Mouse (Mus musculus): ENCODE measurements at regions not wholly inside any gene's neighbourhood (a gene's known extent, or its start where the extent isn't known, plus 50 kb on each side); places are given as distances from the start of the nearest gene placed in this dataset.
A peak's percentile ranks its signal among the peaks of the same experiment; 100 is the strongest.

- H3K9ac ChIP-seq, result no peak overlapping the region
- WGBS, result 56% methylated on average over 4 of the region's 4 CpGs
- H3K9me3 ChIP-seq, result peaks cover 12% of the 10 kb centered on the region; the same call in 1 of the 2 replicates
- no peak overlapping the region for H3K4me3 ChIP-seq
- no peak overlapping the region for H3K27ac ChIP-seq
- no peaks in the 10 kb centered on the region for H3K4me1 ChIP-seq
- peak; percentile 61; the same call in 1 of the 2 replicates for ATAC-seq (ENCODE audit: low FRiP score, low read depth)
- H3K36me3 ChIP-seq, result no peaks in the 10 kb centered on the region
- no peaks in the 10 kb centered on the region for H3K27me3 ChIP-seq (replicated peaks)
- no peak overlapping the region for H3K4me2 ChIP-seq (replicated peaks)
These were observed 73.0 kb upstream of the Lin7a start for GRCm38 (mm10) chr10:107198460-107198859.

- Histone ChIP-seq H3K36me3 (no peaks in the 10 kb centered on the region), H3K4me3 (no peak overlapping the region), H3K27ac (no peak overlapping the region), H3K4me1 (no peaks in the 10 kb centered on the region), H3K9ac (no peak overlapping the region), H3K27me3 (replicated peaks) (no peaks in the 10 kb centered on the region), H3K4me2 (replicated peaks) (no peak overlapping the region), H3K9me3 (no peaks in the 10 kb centered on the region)
- no peak for ATAC-seq (ENCODE audit: low FRiP score, low read depth)
- 91% methylated on average over 4 of the region's 4 CpGs for WGBS
These were observed 70.4 kb upstream of the Lin7a start for GRCm38 (mm10) chr10:107201051-107201450.

GRCm38 (mm10) chr10:107205085-107205717, 66.3 kb upstream of the Lin7a start:
- Histone ChIP-seq H3K27me3 (replicated peaks) (no peaks in the 10 kb centered on the region), H3K4me3 (no peak overlapping the region), H3K4me1 (no peaks in the 10 kb centered on the region), H3K9ac (no peak overlapping the region), H3K27ac (no peak overlapping the region), H3K4me2 (replicated peaks) (no peak overlapping the region), H3K36me3 (no peaks in the 10 kb centered on the region), H3K9me3 (no peaks in the 10 kb centered on the region)
- no peak for ATAC-seq (ENCODE audit: low FRiP score, low read depth)
- WGBS, result 78% methylated on average over 9 of the region's 9 CpGs

GRCm38 (mm10) chr10:107209927-107210326, 61.6 kb upstream of the Lin7a start:
- ATAC-seq (ENCODE audit: low FRiP score, low read depth), result no peak
- Histone ChIP-seq H3K9me3 (no peaks in the 10 kb centered on the region), H3K4me2 (replicated peaks) (no peak overlapping the region), H3K27me3 (replicated peaks) (no peaks in the 10 kb centered on the region), H3K36me3 (no peaks in the 10 kb centered on the region), H3K4me3 (no peak overlapping the region), H3K4me1 (no peaks in the 10 kb centered on the region), H3K9ac (no peak overlapping the region), H3K27ac (no peak overlapping the region)
- 85% methylated on average over 4 of the region's 4 CpGs for WGBS

- Histone ChIP-seq H3K9me3 (no peaks in the 10 kb centered on the region), H3K4me2 (replicated peaks) (no peak overlapping the region), H3K4me3 (no peak overlapping the region), H3K27me3 (replicated peaks) (no peaks in the 10 kb centered on the region), H3K4me1 (no peaks in the 10 kb centered on the region), H3K27ac (no peak overlapping the region), H3K36me3 (no peaks in the 10 kb centered on the region), H3K9ac (no peak overlapping the region)
- WGBS, result 94% methylated on average over 4 of the region's 4 CpGs
- ATAC-seq (ENCODE audit: low FRiP score, low read depth), result no peak
These were observed 58.4 kb upstream of the Lin7a start for GRCm38 (mm10) chr10:107213071-107213470.

- ATAC-seq (ENCODE audit: low FRiP score, low read depth), result no peak
- no peaks in the 10 kb centered on the region for H3K4me1 ChIP-seq
- no peak overlapping the region for H3K4me2 ChIP-seq (replicated peaks)
- H3K9ac ChIP-seq, result no peak overlapping the region
- 78% methylated on average over 3 of the region's 3 CpGs for WGBS
- no peak overlapping the region for H3K4me3 ChIP-seq
- H3K36me3 ChIP-seq, result no peaks in the 10 kb centered on the region
- H3K27me3 ChIP-seq (replicated peaks), result no peaks in the 10 kb centered on the region
- H3K27ac ChIP-seq, result no peak overlapping the region
- no peaks in the 10 kb centered on the region for H3K9me3 ChIP-seq
These were observed 57.7 kb upstream of the Lin7a start for GRCm38 (mm10) chr10:107213541-107214340.

GRCm38 (mm10) chr10:107214741-107215230, 56.7 kb upstream of the Lin7a start:
- WGBS, result 85% methylated on average over 4 of the region's 4 CpGs
- H3K4me2 ChIP-seq (replicated peaks), result no peak overlapping the region
- no peak overlapping the region for H3K27ac ChIP-seq
- no peaks in the 10 kb centered on the region for H3K9me3 ChIP-seq
- ATAC-seq (ENCODE audit: low FRiP score, low read depth), result no peak
- H3K36me3 ChIP-seq, result no peaks in the 10 kb centered on the region
- no peak overlapping the region for H3K9ac ChIP-seq
- no peaks in the 10 kb centered on the region for H3K27me3 ChIP-seq (replicated peaks)
- no peak overlapping the region for H3K4me3 ChIP-seq
- H3K4me1 ChIP-seq, result no peaks in the 10 kb centered on the region

- WGBS, result 79% methylated on average over 2 of the region's 2 CpGs
- H3K27ac ChIP-seq, result no peak overlapping the region
- no peaks in the 10 kb centered on the region for H3K36me3 ChIP-seq
- H3K4me1 ChIP-seq, result no peaks in the 10 kb centered on the region
- H3K4me3 ChIP-seq, result no peak overlapping the region
- no peak overlapping the region for H3K4me2 ChIP-seq (replicated peaks)
- H3K9me3 ChIP-seq, result no peaks in the 10 kb centered on the region
- no peak overlapping the region for H3K9ac ChIP-seq
- ATAC-seq (ENCODE audit: low FRiP score, low read depth), result no peak
- no peaks in the 10 kb centered on the region for H3K27me3 ChIP-seq (replicated peaks)
These were observed 55.6 kb upstream of the Lin7a start for GRCm38 (mm10) chr10:107215611-107216520.

- no peaks in the 10 kb centered on the region for H3K36me3 ChIP-seq
- 78% methylated on average over 1 of the region's 1 CpGs for WGBS
- no peaks in the 10 kb centered on the region for H3K4me1 ChIP-seq
- no peak overlapping the region for H3K27ac ChIP-seq
- no peak overlapping the region for H3K4me3 ChIP-seq
- H3K9ac ChIP-seq, result no peak overlapping the region
- H3K4me2 ChIP-seq (replicated peaks), result no peak overlapping the region
- ATAC-seq (ENCODE audit: low FRiP score, low read depth), result no peak
- no peaks in the 10 kb centered on the region for H3K9me3 ChIP-seq
- H3K27me3 ChIP-seq (replicated peaks), result no peaks in the 10 kb centered on the region
These were observed 54.7 kb upstream of the Lin7a start for GRCm38 (mm10) chr10:107216756-107217155.

- H3K36me3 ChIP-seq, result no peaks in the 10 kb centered on the region
- H3K4me3 ChIP-seq, result no peak overlapping the region
- no peak overlapping the region for H3K4me2 ChIP-seq (replicated peaks)
- H3K9ac ChIP-seq, result no peak overlapping the region
- no peak for ATAC-seq (ENCODE audit: low FRiP score, low read depth)
- no peak overlapping the region for H3K27ac ChIP-seq
- no peaks in the 10 kb centered on the region for H3K9me3 ChIP-seq
- 92% methylated on average over 2 of the region's 2 CpGs for WGBS
- no peaks in the 10 kb centered on the region for H3K4me1 ChIP-seq
- H3K27me3 ChIP-seq (replicated peaks), result no peaks in the 10 kb centered on the region
These were observed 53.9 kb upstream of the Lin7a start for GRCm38 (mm10) chr10:107217376-107218235.

GRCm38 (mm10) chr10:107218861-107219430, 52.5 kb upstream of the Lin7a start:
- Histone ChIP-seq H3K9me3 (no peaks in the 10 kb centered on the region), H3K27ac (no peak overlapping the region), H3K4me3 (no peak overlapping the region), H3K27me3 (replicated peaks) (no peaks in the 10 kb centered on the region), H3K36me3 (no peaks in the 10 kb centered on the region), H3K9ac (no peak overlapping the region), H3K4me2 (replicated peaks) (no peak overlapping the region), H3K4me1 (no peaks in the 10 kb centered on the region)
- ATAC-seq (ENCODE audit: low FRiP score, low read depth), result no peak
- WGBS, result 85% methylated on average over 4 of the region's 4 CpGs

Data from neural tube, embryonic 12.5 days (tissue).